Mouse (Mus musculus): Measurements from ENCODE around the gene Fkbp7. TPM values are rescaled to one million over a fixed set of nuclear protein-coding genes. Genes with fewer than 3 reads are reported as not detected.

Fkbp7 gene
- polyA plus RNA-seq, 1 experiment from 2014 or later = 81.9 TPM

DNA sequence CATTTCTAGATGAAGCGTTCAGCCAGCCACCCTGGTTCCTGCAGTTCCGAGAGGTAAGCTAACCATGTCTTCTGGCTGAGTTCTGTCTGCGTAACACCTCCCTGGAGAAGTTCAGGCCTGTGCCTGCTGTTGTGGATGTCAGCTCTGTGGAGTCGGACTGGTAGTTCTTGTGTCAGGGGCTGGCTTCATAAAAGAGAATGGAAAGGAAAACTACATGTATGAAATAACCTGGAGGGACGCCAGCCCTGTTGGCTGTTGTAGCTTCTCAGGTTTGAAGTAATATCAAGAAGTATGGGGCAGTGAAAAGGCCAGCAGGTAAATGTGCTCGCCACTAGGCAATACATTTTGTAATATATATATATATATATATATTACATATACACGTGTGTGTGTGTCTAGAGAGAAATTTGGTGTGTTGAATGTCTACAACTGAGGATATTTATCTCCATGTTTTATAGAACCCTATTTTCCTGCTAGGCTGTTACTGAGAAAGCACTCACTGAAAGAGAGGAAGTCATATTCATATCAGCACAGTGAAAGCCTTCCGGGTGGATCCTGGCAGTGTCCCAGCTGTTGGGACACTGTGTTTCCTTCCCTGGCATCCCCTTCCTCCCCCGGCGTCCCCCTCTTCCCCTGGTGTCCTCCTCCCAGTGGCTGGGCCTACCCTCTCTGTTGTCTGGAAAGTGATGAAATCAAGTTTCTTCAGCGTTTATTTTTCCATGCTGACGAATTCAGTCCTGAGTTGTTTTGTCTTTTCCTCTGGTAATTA, 17.7 kb upstream of the Fkbp7 start:
- Histone ChIP-seq H3K36me3 (ENCODE audit: control insufficient read depth, insufficient read depth, low read length) (peaks cover 10% of the 10 kb centered on the region; the same call in 1 of the 2 replicates), H3K27ac (ENCODE audit: low read length) (no peak overlapping the region), H3K9ac (ENCODE audit: low read length) (no peak overlapping the region), H3K9me3 (replicated peaks; ENCODE audit: control insufficient read depth, low read length) (no peaks in the 10 kb centered on the region), H3K27me3 (ENCODE audit: control insufficient read depth, insufficient read depth, low read length) (no peaks in the 10 kb centered on the region), H3K4me1 (ENCODE audit: control insufficient read depth, insufficient read depth, low read length) (no peaks in the 10 kb centered on the region), H3K4me3 (replicated peaks; ENCODE audit: low read length) (no peak overlapping the region), H3K4me2 (ENCODE audit: low read depth, low read length) (no peak overlapping the region)
- no peak for ATAC-seq (ENCODE audit: insufficient read depth, low FRiP score)
- WGBS = 76% methylated on average over 12 of the region's 12 CpGs

DNA sequence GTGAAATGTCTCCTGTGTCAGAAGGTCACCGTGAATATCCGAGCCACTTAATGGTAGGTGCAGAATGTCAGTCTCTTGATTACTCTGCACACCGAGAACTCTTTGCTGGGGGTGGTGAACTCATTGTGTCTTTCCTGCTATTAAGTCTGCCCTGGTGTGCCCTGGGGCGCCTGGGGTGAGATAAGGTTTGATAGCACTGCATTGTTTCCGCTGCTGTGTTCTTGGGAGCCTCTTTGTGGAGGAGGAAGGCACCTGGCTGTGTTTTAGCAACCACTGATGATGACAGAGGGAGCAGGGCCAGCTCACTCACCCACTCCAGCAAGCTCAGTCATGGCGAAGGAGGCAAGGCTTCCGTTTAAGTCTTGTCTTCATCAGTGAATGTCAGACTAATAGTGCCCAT, 15.2 kb upstream of the Fkbp7 start:
- Histone ChIP-seq H3K9me3 (replicated peaks; ENCODE audit: control insufficient read depth, low read length) (no peaks in the 10 kb centered on the region), H3K9ac (ENCODE audit: low read length) (no peak overlapping the region), H3K27ac (ENCODE audit: low read length) (no peak overlapping the region), H3K4me2 (ENCODE audit: low read depth, low read length) (no peak overlapping the region), H3K4me3 (replicated peaks; ENCODE audit: low read length) (no peak overlapping the region), H3K27me3 (ENCODE audit: control insufficient read depth, insufficient read depth, low read length) (no peaks in the 10 kb centered on the region), H3K4me1 (ENCODE audit: control insufficient read depth, insufficient read depth, low read length) (no peaks in the 10 kb centered on the region), H3K36me3 (ENCODE audit: control insufficient read depth, insufficient read depth, low read length) (peaks cover 15% of the 10 kb centered on the region; the same call in 1 of the 2 replicates)
- WGBS = 55% methylated on average over 7 of the region's 7 CpGs
- ATAC-seq (ENCODE audit: insufficient read depth, low FRiP score) = no peak

DNA sequence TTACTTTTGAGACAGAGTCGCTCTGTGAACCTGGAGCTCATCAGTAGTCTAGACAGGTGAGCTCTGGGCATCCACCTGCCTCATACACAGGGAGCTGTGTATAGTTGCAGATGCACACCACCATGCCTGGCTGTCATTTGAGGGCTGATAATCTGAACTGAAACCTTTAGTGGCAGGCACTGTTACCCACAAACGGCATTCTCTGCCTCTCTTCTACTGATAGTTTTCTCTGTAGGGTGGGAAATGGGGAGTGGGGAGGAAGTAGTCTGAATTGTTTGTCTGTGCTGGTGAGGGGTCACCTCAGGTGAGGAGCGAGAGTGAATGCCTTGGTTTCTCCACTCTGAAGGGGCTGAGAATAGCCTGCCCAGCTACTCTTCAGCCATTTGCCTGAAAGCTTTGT, 14.7 kb upstream of the Fkbp7 start:
- Histone ChIP-seq H3K4me2 (ENCODE audit: low read depth, low read length) (no peak overlapping the region), H3K4me1 (ENCODE audit: control insufficient read depth, insufficient read depth, low read length) (no peaks in the 10 kb centered on the region), H3K27me3 (ENCODE audit: control insufficient read depth, insufficient read depth, low read length) (no peaks in the 10 kb centered on the region), H3K4me3 (replicated peaks; ENCODE audit: low read length) (no peak overlapping the region), H3K27ac (ENCODE audit: low read length) (no peak overlapping the region), H3K9ac (ENCODE audit: low read length) (no peak overlapping the region), H3K9me3 (replicated peaks; ENCODE audit: control insufficient read depth, low read length) (no peaks in the 10 kb centered on the region), H3K36me3 (ENCODE audit: control insufficient read depth, insufficient read depth, low read length) (peaks cover 15% of the 10 kb centered on the region; the same call in 1 of the 2 replicates)
- no peak for ATAC-seq (ENCODE audit: insufficient read depth, low FRiP score)
- WGBS = 70% methylated on average over 3 of the region's 3 CpGs

DNA sequence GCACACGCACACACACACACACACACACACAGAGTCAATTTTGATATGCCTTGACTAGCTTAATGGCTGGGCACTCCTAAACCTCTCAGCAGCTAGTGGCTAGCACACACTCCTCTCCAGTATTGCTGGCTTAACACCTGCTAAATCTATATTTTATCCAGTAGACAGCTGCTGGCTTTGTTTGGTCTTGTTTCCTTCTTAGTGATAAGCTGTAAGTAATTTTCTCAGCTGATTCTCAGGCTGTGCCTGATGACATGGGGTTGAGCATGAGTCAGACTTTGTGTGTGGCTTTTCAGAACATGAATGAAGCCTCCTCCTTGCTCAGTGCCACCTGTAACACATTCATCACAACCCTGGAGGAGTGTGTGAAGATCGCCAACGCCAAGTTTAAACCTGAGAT, 14.1 kb upstream of the Fkbp7 start:
- no peak overlapping the region for H3K4me2 ChIP-seq (ENCODE audit: low read depth, low read length)
- H3K4me3 ChIP-seq (replicated peaks; ENCODE audit: low read length) = no peak overlapping the region
- WGBS = 68% methylated on average over 3 of the region's 3 CpGs
- H3K9me3 ChIP-seq (replicated peaks; ENCODE audit: control insufficient read depth, low read length) = no peaks in the 10 kb centered on the region
- peaks cover 15% of the 10 kb centered on the region; the same call in 1 of the 2 replicates for H3K36me3 ChIP-seq (ENCODE audit: control insufficient read depth, insufficient read depth, low read length)
- H3K9ac ChIP-seq (ENCODE audit: low read length) = no peak overlapping the region
- H3K4me1 ChIP-seq (ENCODE audit: control insufficient read depth, insufficient read depth, low read length) = no peaks in the 10 kb centered on the region
- peak; percentile 68; the same call in 1 of the 2 replicates for ATAC-seq (ENCODE audit: insufficient read depth, low FRiP score)
- H3K27ac ChIP-seq (ENCODE audit: low read length) = no peak overlapping the region
- H3K27me3 ChIP-seq (ENCODE audit: control insufficient read depth, insufficient read depth, low read length) = no peaks in the 10 kb centered on the region

DNA sequence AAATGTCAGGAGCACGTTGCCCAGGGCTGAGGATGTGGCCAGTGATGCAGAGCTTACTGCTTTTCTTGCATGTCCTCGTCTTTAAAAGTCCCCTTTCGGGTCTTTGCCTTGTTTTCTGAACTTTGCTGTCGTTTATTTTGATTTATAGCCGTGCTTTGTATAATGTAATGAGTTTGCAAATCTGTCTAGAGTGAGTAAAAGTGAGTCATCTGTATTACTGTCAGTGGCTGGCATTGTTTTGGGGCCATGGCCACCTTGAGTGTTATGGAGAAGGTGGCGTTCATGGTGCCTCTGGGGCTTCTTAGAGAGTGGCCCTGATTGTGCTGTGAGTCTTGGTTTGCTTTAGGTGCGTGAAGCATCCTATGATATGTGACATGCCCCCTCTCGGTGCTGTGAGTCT, 9.4 kb upstream of the Fkbp7 start:
- H3K27me3 ChIP-seq (ENCODE audit: control insufficient read depth, insufficient read depth, low read length) = no peaks in the 10 kb centered on the region
- ATAC-seq (ENCODE audit: insufficient read depth, low FRiP score) = no peak
- H3K4me3 ChIP-seq (replicated peaks; ENCODE audit: low read length) = no peak overlapping the region
- no peaks in the 10 kb centered on the region for H3K9me3 ChIP-seq (replicated peaks; ENCODE audit: control insufficient read depth, low read length)
- no peak overlapping the region for H3K9ac ChIP-seq (ENCODE audit: low read length)
- peaks cover 12% of the 10 kb centered on the region; the same call in 1 of the 2 replicates for H3K36me3 ChIP-seq (ENCODE audit: control insufficient read depth, insufficient read depth, low read length)
- no peaks in the 10 kb centered on the region for H3K4me1 ChIP-seq (ENCODE audit: control insufficient read depth, insufficient read depth, low read length)
- WGBS = 86% methylated on average over 8 of the region's 8 CpGs
- no peak overlapping the region for H3K4me2 ChIP-seq (ENCODE audit: low read depth, low read length)
- no peak overlapping the region for H3K27ac ChIP-seq (ENCODE audit: low read length)

DNA sequence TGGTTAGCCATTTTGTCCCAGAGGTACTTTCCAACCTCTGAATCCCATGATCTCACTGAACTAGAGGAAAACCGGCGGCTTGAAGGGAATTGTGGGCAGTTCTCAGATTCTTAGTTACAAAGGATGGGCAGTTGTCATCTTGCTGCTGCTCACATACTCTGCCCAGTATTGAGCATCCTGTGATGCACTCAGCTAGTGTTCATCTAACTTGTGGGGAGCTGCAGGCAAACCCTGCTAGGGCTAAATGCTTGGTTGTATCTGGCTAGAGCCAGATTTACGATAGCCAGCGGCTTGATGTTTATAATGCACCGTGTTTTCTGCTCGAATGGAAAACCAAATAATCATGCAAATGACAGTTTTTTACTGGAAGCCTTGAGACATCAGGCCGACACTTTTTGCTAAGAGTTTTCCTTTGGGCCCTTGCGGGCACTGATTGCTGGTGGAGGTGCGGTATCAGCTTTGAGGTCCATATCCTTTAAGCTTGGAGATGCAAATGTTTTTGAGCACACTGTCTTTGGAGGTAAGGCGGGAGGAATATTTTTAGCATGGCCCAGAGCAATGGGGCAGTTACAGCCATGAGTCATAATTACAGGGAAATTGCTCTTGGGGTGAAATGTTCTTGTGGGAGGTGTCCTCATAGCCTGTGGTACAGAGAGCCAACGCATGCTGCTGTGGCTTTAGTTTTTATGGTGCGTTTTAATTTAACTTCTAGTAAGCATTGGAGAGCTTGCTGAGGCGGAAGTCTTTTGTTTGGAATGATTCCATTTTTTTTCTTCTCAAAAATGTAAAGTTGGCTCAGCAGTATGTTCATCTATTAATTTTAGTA, 3.7 kb upstream of the Fkbp7 start:
- H3K36me3 ChIP-seq (ENCODE audit: control insufficient read depth, insufficient read depth, low read length) = no peaks in the 10 kb centered on the region
- H3K4me2 ChIP-seq (ENCODE audit: low read depth, low read length) = peak overlapping the region; percentile 73
- 56% methylated on average over 13 of the region's 13 CpGs for WGBS
- no peak overlapping the region for H3K27ac ChIP-seq (ENCODE audit: low read length)
- no peak for ATAC-seq (ENCODE audit: insufficient read depth, low FRiP score)
- H3K4me3 ChIP-seq (replicated peaks; ENCODE audit: low read length) = peak overlapping the region; percentile 89; the same call in 1 of the 2 replicates
- H3K4me1 ChIP-seq (ENCODE audit: control insufficient read depth, insufficient read depth, low read length) = peaks cover 11% of the 10 kb centered on the region
- H3K9ac ChIP-seq (ENCODE audit: low read length) = peak overlapping the region; percentile 95; the same call in 1 of the 2 replicates
- H3K9me3 ChIP-seq (replicated peaks; ENCODE audit: control insufficient read depth, low read length) = no peaks in the 10 kb centered on the region
- H3K27me3 ChIP-seq (ENCODE audit: control insufficient read depth, insufficient read depth, low read length) = no peaks in the 10 kb centered on the region

DNA sequence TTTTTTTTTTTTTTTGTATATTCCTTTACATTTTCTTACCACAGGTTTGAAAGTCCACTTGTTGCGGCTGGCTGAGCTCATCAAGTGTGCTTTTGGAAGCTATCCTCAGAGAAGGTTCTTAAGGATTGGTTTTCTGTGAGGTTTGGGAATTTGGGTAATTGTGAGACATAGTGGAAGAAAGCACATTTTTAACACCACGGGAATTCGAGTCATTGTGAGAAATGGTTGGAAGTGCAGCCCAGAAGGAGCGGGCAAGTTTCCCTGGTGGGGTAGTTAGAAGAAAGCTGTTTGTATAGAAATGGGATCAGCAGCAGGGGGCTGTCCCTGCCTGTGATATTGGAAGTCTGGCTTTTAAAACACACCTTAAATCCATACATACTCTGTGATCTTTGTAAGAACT, 3.0 kb upstream of the Fkbp7 start:
- Histone ChIP-seq H3K9me3 (replicated peaks; ENCODE audit: control insufficient read depth, low read length) (no peaks in the 10 kb centered on the region), H3K36me3 (ENCODE audit: control insufficient read depth, insufficient read depth, low read length) (no peaks in the 10 kb centered on the region), H3K4me1 (ENCODE audit: control insufficient read depth, insufficient read depth, low read length) (peaks cover 11% of the 10 kb centered on the region), H3K4me2 (ENCODE audit: low read depth, low read length) (peak overlapping the region; percentile 73), H3K9ac (ENCODE audit: low read length) (peak overlapping the region; percentile 95), H3K27me3 (ENCODE audit: control insufficient read depth, insufficient read depth, low read length) (no peaks in the 10 kb centered on the region), H3K4me3 (replicated peaks; ENCODE audit: low read length) (peak overlapping the region; percentile 89), H3K27ac (ENCODE audit: low read length) (no peak overlapping the region)
- 10% methylated on average over 4 of the region's 4 CpGs for WGBS
- no peak for ATAC-seq (ENCODE audit: insufficient read depth, low FRiP score)

DNA sequence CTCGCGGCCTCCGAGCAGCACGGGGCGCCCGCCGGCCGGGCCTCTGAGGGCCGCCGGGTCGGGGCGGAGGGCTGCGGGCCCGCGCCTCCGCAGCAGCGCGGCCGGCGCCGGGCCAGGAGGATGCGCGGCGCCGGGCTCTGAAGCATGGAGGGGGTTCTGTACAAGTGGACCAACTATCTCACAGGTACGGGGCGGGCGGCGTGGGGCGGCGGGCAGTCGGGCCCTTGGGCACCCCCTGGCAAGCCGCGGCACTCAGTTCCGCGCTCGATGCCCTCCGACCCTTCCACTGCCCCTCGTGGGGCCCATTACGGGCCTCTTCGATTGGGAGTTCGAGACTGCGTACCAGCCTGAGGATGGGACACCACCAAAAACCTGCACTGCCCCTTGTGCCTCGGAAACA, 2.5 kb upstream of the Fkbp7 start:
- Histone ChIP-seq H3K27ac (ENCODE audit: low read length) (peak overlapping the region; percentile 79), H3K4me3 (replicated peaks; ENCODE audit: low read length) (peak overlapping the region; percentile 89), H3K9me3 (replicated peaks; ENCODE audit: control insufficient read depth, low read length) (no peaks in the 10 kb centered on the region), H3K4me1 (ENCODE audit: control insufficient read depth, insufficient read depth, low read length) (peaks cover 11% of the 10 kb centered on the region), H3K27me3 (ENCODE audit: control insufficient read depth, insufficient read depth, low read length) (no peaks in the 10 kb centered on the region), H3K9ac (ENCODE audit: low read length) (peak overlapping the region; percentile 95), H3K36me3 (ENCODE audit: control insufficient read depth, insufficient read depth, low read length) (no peaks in the 10 kb centered on the region), H3K4me2 (ENCODE audit: low read depth, low read length) (peak overlapping the region; percentile 73)
- WGBS = 1% methylated on average over 42 of the region's 44 CpGs
- peak; percentile 17; the same call in 1 of the 2 replicates for ATAC-seq (ENCODE audit: insufficient read depth, low FRiP score)

Measured in stomach, embryonic 16.5 days (tissue).